Mouse (Mus musculus) activated CD4-positive, CD25-positive, alpha-beta regulatory T cell (primary cell): ENCODE data around the gene Gm5773. TPM values are rescaled to one million over a fixed set of nuclear protein-coding genes. Genes with fewer than 3 reads are reported as not detected.

Source experiments
- polyA plus RNA-seq, 2 experiments: library from polyadenylated mRNA; unstranded; fragments of 100-300 nt; shearing (Covaris generic); gene quantifications; one replicate each; pipeline ENCODE4 v1.2.1; 2017

Gm5773 gene
- not detected for polyA plus RNA-seq

GRCm38 (mm10) chr3:93772700-93773099, at the start of gene Gm5773:
Gm5773 (plus strand) TSS chr3:93773000.

GRCm38 (mm10) chr3:93796098-93796497, 23.3 kb downstream of the Gm5773 start, which contains the start of gene Tdpoz4:
Tdpoz4 (plus strand) TSS chr3:93796398.

Other genes starting within 250 kb of the Gm5773 start
- 1,000 to 10,000 TPM in 1 of 2 experiments, 100 to 1,000 TPM in 1; 590 to 2,365 TPM for gene S100a10, start 217.9 kb upstream of the Gm5773 start, polyA plus RNA-seq
- not detected for gene Tdpoz2, start 120.3 kb upstream of the Gm5773 start, polyA plus RNA-seq
- not detected for gene Tdpoz1, start 96.7 kb upstream of the Gm5773 start, polyA plus RNA-seq
- not detected for gene Gm37596, start 79.9 kb upstream of the Gm5773 start, polyA plus RNA-seq
- not detected for gene Tdpoz4, start 23.4 kb downstream of the Gm5773 start, polyA plus RNA-seq
- gene Tdpoz3, start 53.0 kb downstream of the Gm5773 start, polyA plus RNA-seq: not detected
- gene Gm9117, start 170.5 kb downstream of the Gm5773 start, polyA plus RNA-seq: under 1 TPM in 1 of 2 experiments, not detected in 1; 0.21 TPM
- under 1 TPM in 1 of 2 experiments, not detected in 1; 0.31 TPM for gene Tdpoz5, start 188.3 kb downstream of the Gm5773 start, polyA plus RNA-seq